9 mouse cellular contexts compared by ENCODE assay signal in the genomic region with DNA sequence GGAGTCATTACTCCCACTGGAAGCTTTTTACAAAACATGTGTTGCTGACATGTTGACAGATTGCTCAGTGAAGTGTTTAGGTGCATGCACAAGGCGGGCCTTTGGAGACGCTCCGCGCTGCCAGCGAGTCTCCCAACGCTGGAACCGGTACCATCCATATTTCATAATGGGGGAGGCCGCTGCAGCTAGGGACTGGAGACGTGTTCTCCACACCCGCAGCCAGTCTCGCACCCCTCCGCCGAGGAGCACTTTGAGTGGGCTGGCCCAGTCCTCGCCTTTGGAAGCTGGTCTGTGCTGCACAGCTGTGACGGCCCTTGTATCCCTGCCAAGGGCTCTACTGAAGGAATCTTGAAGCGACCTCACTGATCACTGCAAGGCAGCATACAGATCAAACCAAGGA.
A peak's percentile ranks its signal among the peaks of the same experiment; 100 is the strongest.
DNase-seq lines count a peak whose midpoint lies in the region; ATAC-seq and TF ChIP-seq lines count a peak whose summit lies in the region.
"Had no signal": no experiment of that assay in that cellular context is flagged by ENCODE, and none has a peak within 500 bp of the region (broad histone marks: within the 10 kb centered on the region; RNA-seq: fewer than 3 reads in every experiment).

No protein-coding gene starts in this region.

- no peaks in the 10 kb centered on the region for H3K27me3 ChIP-seq in forebrain, embryonic 10.5 days (ENCODE audit: poor library complexity, severe bottlenecking)
- no peaks in the 10 kb centered on the region for H3K27me3 ChIP-seq in heart, embryonic 12.5 days (replicated peaks)
- H3K27me3 ChIP-seq in kidney, postnatal 0 days (ENCODE audit: insufficient read depth, low read length): no peaks in the 10 kb centered on the region
- H3K27me3 ChIP-seq in limb, embryonic 13.5 days: no peaks in the 10 kb centered on the region
- H3K27me3 ChIP-seq: liver, embryonic 13.5 days had no signal

- peak overlapping the region; percentile 60 for H3K4me2 ChIP-seq in heart, embryonic 12.5 days
- H3K4me2 ChIP-seq in kidney, postnatal 0 days (ENCODE audit: low read length): peak overlapping the region; percentile 18
- peak overlapping the region; percentile 54 for H3K4me2 ChIP-seq in limb, embryonic 13.5 days (replicated peaks)
- H3K4me2 ChIP-seq: liver, embryonic 13.5 days had no signal

- H3K4me3 ChIP-seq in forebrain, embryonic 10.5 days: peak overlapping the region; percentile 41
- peak overlapping the region; percentile 14; the same call in 1 of the 2 replicates for H3K4me3 ChIP-seq in heart, embryonic 12.5 days
- no peak overlapping the region for H3K4me3 ChIP-seq in kidney, postnatal 0 days (replicated peaks; ENCODE audit: low read depth, low read length)
- peak overlapping the region; percentile 15; the same call in 1 of the 2 replicates for H3K4me3 ChIP-seq in limb, embryonic 13.5 days
- H3K4me3 ChIP-seq: liver, embryonic 13.5 days had no signal

- H3K36me3 ChIP-seq in forebrain, embryonic 10.5 days (replicated peaks): peaks cover 19% of the 10 kb centered on the region
- no peaks in the 10 kb centered on the region for H3K36me3 ChIP-seq in heart, embryonic 12.5 days
- H3K36me3 ChIP-seq in kidney, postnatal 0 days (ENCODE audit: insufficient read depth, low read length): no peaks in the 10 kb centered on the region
- H3K36me3 ChIP-seq in limb, embryonic 13.5 days: peaks cover 7% of the 10 kb centered on the region
- H3K36me3 ChIP-seq: liver, embryonic 13.5 days had no signal

- WGBS in forebrain, embryonic 10.5 days: 4% methylated on average over 16 of the region's 16 CpGs
- WGBS in heart, embryonic 12.5 days: 20% methylated on average over 16 of the region's 16 CpGs
- WGBS in kidney, postnatal 0 days: 15% methylated on average over 16 of the region's 16 CpGs
- 3% methylated on average over 16 of the region's 16 CpGs for WGBS in limb, embryonic 13.5 days

- peak; percentile 60 for DNase-seq in brain, embryonic 18.5 days (ENCODE audit: low read depth, low spot score)
- DNase-seq in forebrain, embryonic 10.5 days (ENCODE audit: extremely low spot score, low spot score): peak; percentile 87
- peak; percentile 81 for DNase-seq in kidney, postnatal 0 days (ENCODE audit: low spot score)
- peak; percentile 52 for DNase-seq in ovary, adult 18-20 months (ENCODE audit: low spot score)
- no peak for DNase-seq in adipocyte (ENCODE audit: low spot score)
- DNase-seq in spleen, adult 12 weeks (ENCODE audit: low spot score): no peak
- DNase-seq: liver, embryonic 13.5 days had no signal

- TF ChIP-seq CTCF in kidney, postnatal 0 days (IDR thresholded peaks at IDR 0.05; ENCODE audit: low read depth): no peak

- H3K9me3 ChIP-seq in forebrain, embryonic 10.5 days: no peaks in the 10 kb centered on the region
- no peaks in the 10 kb centered on the region for H3K9me3 ChIP-seq in heart, embryonic 12.5 days (replicated peaks)
- no peaks in the 10 kb centered on the region for H3K9me3 ChIP-seq in kidney, postnatal 0 days (replicated peaks; ENCODE audit: low read length)
- no peaks in the 10 kb centered on the region for H3K9me3 ChIP-seq in limb, embryonic 13.5 days
- H3K9me3 ChIP-seq: liver, embryonic 13.5 days had no signal

- H3K9ac ChIP-seq in heart, embryonic 12.5 days: no peak overlapping the region
- H3K9ac ChIP-seq in kidney, postnatal 0 days (ENCODE audit: low read depth, low read length): no peak overlapping the region
- H3K9ac ChIP-seq in limb, embryonic 13.5 days: peak overlapping the region; percentile 27; the same call in 1 of the 2 replicates
- H3K9ac ChIP-seq: liver, embryonic 13.5 days had no signal

- peaks cover 80% of the 10 kb centered on the region for H3K4me1 ChIP-seq in forebrain, embryonic 10.5 days
- peaks cover 61% of the 10 kb centered on the region for H3K4me1 ChIP-seq in heart, embryonic 12.5 days (replicated peaks)
- peaks cover 25% of the 10 kb centered on the region for H3K4me1 ChIP-seq in kidney, postnatal 0 days (replicated peaks; ENCODE audit: insufficient read depth, low read length)
- H3K4me1 ChIP-seq in limb, embryonic 13.5 days: peaks cover 85% of the 10 kb centered on the region

- ATAC-seq in heart, embryonic 12.5 days (ENCODE audit: insufficient number of reproducible peaks, low FRiP score): peak; percentile 41; the same call in 1 of the 2 replicates
- ATAC-seq in kidney, postnatal 0 days (replicated peaks; ENCODE audit: low FRiP score, low read depth): peak; percentile 72; the same call in 1 of the 2 replicates
- ATAC-seq in limb, embryonic 13.5 days (ENCODE audit: low FRiP score, low read depth): peak; percentile 87

- H3K27ac ChIP-seq in forebrain, embryonic 10.5 days: peak overlapping the region; percentile 93
- H3K27ac ChIP-seq in heart, embryonic 12.5 days (ENCODE audit: poor library complexity, severe bottlenecking): peak overlapping the region; percentile 61
- H3K27ac ChIP-seq in kidney, postnatal 0 days: no peak overlapping the region; the same call in 1 of the 2 replicates
- peak overlapping the region; percentile 93 for H3K27ac ChIP-seq in limb, embryonic 13.5 days
- H3K27ac ChIP-seq: liver, embryonic 13.5 days had no signal

Comparison
In these comparisons a context has a peak if more than half of its experiments do, and no peak if none do; other contexts are left out.
1. DNase-seq: peak in brain, embryonic 18.5 days (single experiment), forebrain, embryonic 10.5 days (single experiment), kidney, postnatal 0 days (single experiment) and ovary, adult 18-20 months (single experiment); none in adipocyte (single experiment) and spleen, adult 12 weeks (single experiment).
2. Peak in every context shown above with its lines, with median percentiles within 50 percentile points of each other: ATAC-seq and H3K4me2 ChIP-seq.